Mouse (Mus musculus) c-Kit-positive CD71-positive TER-119-positive erythroid progenitor cells, embryonic 14.5 days (primary cell): ENCODE results near the gene Tyrobp.

Source experiments
- DNase-seq: peaks from one replicate; pipeline ENCODE4 v3.0.0-alpha.2; 2013; ENCODE audit warnings: low spot score

Gene Tyrobp

GRCm38 (mm10) chr7:30413596-30413995 lies at the start of gene Tyrobp:
Gene Tyrobp (plus strand): TSS chr7:30413760.
- no peak for DNase-seq

- no peak for DNase-seq
These were observed 46.1 kb upstream of the Tyrobp start for GRCm38 (mm10) chr7:30367466-30367865.

GRCm38 (mm10) chr7:30373501-30373962 lies 40.0 kb upstream of the Tyrobp start:
- DNase-seq = peak; percentile 84

GRCm38 (mm10) chr7:30380061-30380460 lies 33.5 kb upstream of the Tyrobp start:
- no peak for DNase-seq

- DNase-seq = no peak
These were observed 29.5 kb upstream of the Tyrobp start for GRCm38 (mm10) chr7:30384106-30384505.

- DNase-seq = no peak
These were observed 20.6 kb upstream of the Tyrobp start for GRCm38 (mm10) chr7:30392746-30393520.

GRCm38 (mm10) chr7:30393631-30394030 lies 19.9 kb upstream of the Tyrobp start:
- DNase-seq = no peak

- DNase-seq = no peak
These were observed 19.2 kb upstream of the Tyrobp start for GRCm38 (mm10) chr7:30394379-30394778.

GRCm38 (mm10) chr7:30394871-30395270 lies 18.7 kb upstream of the Tyrobp start:
- DNase-seq = no peak

- DNase-seq = no peak
These were observed 13.9 kb upstream of the Tyrobp start for GRCm38 (mm10) chr7:30399671-30400070.

- no peak for DNase-seq
These were observed 11.2 kb upstream of the Tyrobp start for GRCm38 (mm10) chr7:30402343-30402742.

- DNase-seq = no peak
These were observed 4.9 kb upstream of the Tyrobp start for GRCm38 (mm10) chr7:30408639-30409038.

GRCm38 (mm10) chr7:30409789-30410188 lies 3.8 kb upstream of the Tyrobp start:
- DNase-seq = no peak

- no peak for DNase-seq
These were observed 2.5 kb upstream of the Tyrobp start for GRCm38 (mm10) chr7:30411023-30411422.

GRCm38 (mm10) chr7:30412735-30413147 lies 819 bp upstream of the Tyrobp start:
- no peak for DNase-seq

GRCm38 (mm10) chr7:30417856-30418255 lies 4.3 kb downstream of the Tyrobp start:
- DNase-seq = no peak

GRCm38 (mm10) chr7:30419561-30420499 lies 6.3 kb downstream of the Tyrobp start, which contains the start of gene Hcst:
Gene Hcst (minus strand): TSS chr7:30419854.
- DNase-seq = no peak

- DNase-seq = no peak
These were observed 7.1 kb downstream of the Tyrobp start for GRCm38 (mm10) chr7:30420673-30421072.

- peak; percentile 48 for DNase-seq
These were observed 7.8 kb downstream of the Tyrobp start, which contains the start of gene Nfkbid for GRCm38 (mm10) chr7:30421175-30421889. Gene Nfkbid (plus strand): TSS chr7:30421732.

- DNase-seq = peak; percentile 49
These were observed 8.4 kb downstream of the Tyrobp start for GRCm38 (mm10) chr7:30421890-30422435.

GRCm38 (mm10) chr7:30422560-30422959 lies 9.0 kb downstream of the Tyrobp start:
- no peak for DNase-seq
